Mouse (Mus musculus): ENCODE data around the gene Pnpla2.

The Pnpla2 gene

DNA sequence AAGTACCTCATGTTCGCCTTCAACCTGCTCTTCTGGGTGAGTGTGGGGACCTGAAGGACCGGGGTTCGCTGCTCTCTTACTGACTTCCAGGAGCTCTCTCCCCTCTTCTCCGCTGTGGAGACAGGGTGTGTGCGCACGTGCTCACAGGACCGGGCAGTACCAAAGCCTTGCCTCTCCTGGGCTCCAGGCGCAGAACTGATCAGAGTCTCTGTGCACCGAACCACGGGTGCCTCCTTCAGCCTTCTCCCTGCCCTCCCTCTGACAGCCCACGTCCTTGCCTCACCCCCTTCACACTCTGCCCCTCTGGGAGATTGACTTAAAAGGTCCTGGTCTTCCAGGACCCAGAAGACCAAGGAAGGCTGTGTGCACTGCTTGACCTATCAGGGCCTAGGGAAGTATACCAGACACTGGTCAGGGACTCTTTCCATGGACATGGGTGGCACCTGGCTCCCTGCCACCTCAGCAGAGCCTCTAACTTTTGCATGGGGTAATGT is 27.6 kb downstream of the Pnpla2 start:
- DNase-seq (ENCODE audit: extremely low read depth, low read depth), result no peak

GRCm38 (mm10) chr7:141483114-141483653 is 28.2 kb downstream of the Pnpla2 start:
- no peak for DNase-seq (ENCODE audit: extremely low read depth, low read depth)

GRCm38 (mm10) chr7:141484186-141485120 is 29.5 kb downstream of the Pnpla2 start:
- DNase-seq (ENCODE audit: extremely low read depth, low read depth), result no peak

GRCm38 (mm10) chr7:141485186-141485585 is 30.2 kb downstream of the Pnpla2 start:
- no peak for DNase-seq (ENCODE audit: extremely low read depth, low read depth)

- DNase-seq (ENCODE audit: extremely low read depth, low read depth), result no peak
Observed at GRCm38 (mm10) chr7:141485606-141486005, 30.6 kb downstream of the Pnpla2 start.

- DNase-seq (ENCODE audit: extremely low read depth, low read depth), result no peak
Observed at GRCm38 (mm10) chr7:141486239-141486638, 31.2 kb downstream of the Pnpla2 start.

GRCm38 (mm10) chr7:141487141-141487540 is 32.1 kb downstream of the Pnpla2 start:
- DNase-seq (ENCODE audit: extremely low read depth, low read depth), result no peak

DNA sequence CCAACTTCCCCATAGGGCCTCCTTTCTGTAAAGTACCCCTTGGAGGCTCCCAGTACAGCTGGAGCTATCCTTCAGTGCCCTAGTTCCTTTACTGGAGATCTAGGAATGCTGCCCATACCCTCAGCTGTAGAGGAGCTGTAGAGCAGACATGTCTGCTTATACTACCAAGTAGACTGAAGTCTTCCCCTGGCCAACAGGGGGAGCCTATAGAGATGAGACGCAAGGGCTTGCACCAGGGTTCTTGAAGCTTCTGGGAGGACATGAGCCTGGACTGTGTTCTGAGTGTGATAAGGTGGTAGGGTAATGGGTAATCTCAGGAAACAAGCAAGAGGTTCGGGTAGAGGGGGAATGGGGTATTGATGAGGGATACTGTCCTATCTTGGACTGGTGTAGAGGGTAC is 36.2 kb downstream of the Pnpla2 start:
- no peak for DNase-seq (ENCODE audit: extremely low read depth, low read depth)

DNA sequence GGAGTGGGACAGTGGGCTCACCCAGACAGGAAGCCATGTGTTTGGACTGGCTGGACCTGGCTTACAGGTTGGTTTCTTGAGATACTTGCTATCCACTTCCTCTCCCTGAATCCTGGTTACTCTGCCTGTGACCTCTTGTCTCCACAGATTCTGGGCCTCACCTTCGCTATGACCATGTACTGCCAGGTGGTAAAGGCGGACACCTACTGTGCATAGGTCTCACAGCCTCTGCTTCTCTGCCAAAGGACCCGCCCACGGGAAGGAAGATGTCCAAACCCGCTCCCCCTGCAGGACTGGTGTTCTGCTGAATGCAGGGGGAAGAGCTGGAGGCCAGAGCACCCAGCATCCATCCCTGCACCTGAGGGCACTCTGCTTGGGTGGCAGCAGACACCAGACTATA is 37.7 kb downstream of the Pnpla2 start:
- DNase-seq (ENCODE audit: extremely low read depth, low read depth), result no peak

GRCm38 (mm10) chr7:141493729-141494128 is 38.7 kb downstream of the Pnpla2 start:
- no peak for DNase-seq (ENCODE audit: extremely low read depth, low read depth)

DNA sequence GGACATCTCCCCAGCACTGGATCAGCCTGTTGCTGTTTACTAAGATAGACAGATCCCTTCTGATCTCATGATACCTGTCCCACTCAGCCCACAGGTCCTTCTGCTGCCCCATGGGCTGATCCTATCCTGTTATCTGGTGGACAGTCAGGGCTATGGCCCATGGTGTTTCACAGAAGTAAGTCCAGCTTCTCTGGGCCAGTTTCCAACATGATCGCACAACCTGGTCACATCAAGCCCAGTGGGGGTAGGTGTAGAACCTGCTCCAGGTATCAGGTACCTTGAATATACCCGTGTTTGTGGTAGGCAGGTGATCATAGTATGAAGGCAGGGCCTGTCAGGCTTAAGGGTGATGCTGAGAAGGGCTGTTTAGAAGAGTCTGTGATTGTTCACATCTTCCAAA is 40.4 kb downstream of the Pnpla2 start:
- no peak for DNase-seq (ENCODE audit: extremely low read depth, low read depth)

GRCm38 (mm10) chr7:141495940-141496339 is 40.9 kb downstream of the Pnpla2 start:
- no peak for DNase-seq (ENCODE audit: extremely low read depth, low read depth)

- DNase-seq (ENCODE audit: extremely low read depth, low read depth), result no peak
Observed at GRCm38 (mm10) chr7:141497600-141497999, 42.6 kb downstream of the Pnpla2 start.

GRCm38 (mm10) chr7:141501820-141502555 is 47.0 kb downstream of the Pnpla2 start:
- no peak for DNase-seq (ENCODE audit: extremely low read depth, low read depth)

GRCm38 (mm10) chr7:141502556-141502905 is 47.5 kb downstream of the Pnpla2 start:
- no peak for DNase-seq (ENCODE audit: extremely low read depth, low read depth)

DNA sequence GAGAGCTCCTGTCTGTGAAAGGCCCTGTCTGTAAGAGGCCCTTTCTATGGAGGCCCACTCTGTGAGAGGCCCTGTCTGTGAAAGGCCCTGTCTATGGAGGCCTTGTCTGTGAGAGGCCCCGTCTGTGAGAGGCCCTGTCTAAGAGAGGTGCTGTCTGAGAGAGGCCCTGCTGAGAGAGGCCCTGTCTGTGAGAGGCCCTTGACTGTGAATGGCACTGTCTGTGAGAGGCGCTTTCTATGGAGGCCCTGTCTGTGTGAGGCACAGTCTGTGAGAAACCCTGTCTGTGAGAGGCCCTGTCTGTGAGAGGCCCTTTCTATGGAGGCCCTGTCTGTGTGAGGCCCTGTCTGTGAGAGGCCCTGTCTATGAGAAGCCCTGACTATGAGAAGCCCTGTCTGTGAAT is 51.3 kb downstream of the Pnpla2 start:
- no peak for DNase-seq (ENCODE audit: extremely low read depth, low read depth)

- no peak for DNase-seq (ENCODE audit: extremely low read depth, low read depth)
Observed at GRCm38 (mm10) chr7:141508160-141508559, 53.2 kb downstream of the Pnpla2 start.

- no peak for DNase-seq (ENCODE audit: extremely low read depth, low read depth)
Observed at GRCm38 (mm10) chr7:141510196-141510595, 55.2 kb downstream of the Pnpla2 start.
